In genomic region chr6:88935735-88936276, GRCm38 (mm10) we compare ENCODE assay signal across 9 mouse cellular contexts. TPM values are rescaled to one million over a fixed set of nuclear protein-coding genes. Genes with fewer than 3 reads are reported as not detected.
DNase-seq lines count a peak whose midpoint lies in the region; ATAC-seq and TF ChIP-seq lines count a peak whose summit lies in the region.
"Had no signal": no experiment of that assay in that cellular context is flagged by ENCODE, and none has a peak within 500 bp of the region (broad histone marks: within the 10 kb centered on the region; RNA-seq: fewer than 3 reads in every experiment).

No protein-coding gene starts in this region.

- no peak overlapping the region for H3K9ac ChIP-seq in neural tube, embryonic 11.5 days (ENCODE audit: low read length)
- H3K9ac ChIP-seq in neural tube, embryonic 15.5 days (replicated peaks), result no peak overlapping the region
- H3K9ac ChIP-seq in hindbrain, embryonic 13.5 days, result peak overlapping the region; percentile 5; the same call in 1 of the 2 replicates
- H3K9ac ChIP-seq: midbrain, embryonic 12.5 days had no signal

- H3K4me2 ChIP-seq in neural tube, embryonic 11.5 days (ENCODE audit: low read depth), result no peak overlapping the region
- no peak overlapping the region for H3K4me2 ChIP-seq in neural tube, embryonic 15.5 days
- H3K4me2 ChIP-seq in hindbrain, embryonic 13.5 days, result no peak overlapping the region
- H3K4me2 ChIP-seq: midbrain, embryonic 12.5 days had no signal

- no peak overlapping the region for H3K4me3 ChIP-seq in neural tube, embryonic 11.5 days (ENCODE audit: low read depth, low read length)
- no peak overlapping the region for H3K4me3 ChIP-seq in neural tube, embryonic 15.5 days (replicated peaks)
- no peak overlapping the region for H3K4me3 ChIP-seq in bone marrow, adult 2 months (replicated peaks; ENCODE audit: control insufficient read depth, low read depth, low read length)
- H3K4me3 ChIP-seq in hindbrain, embryonic 13.5 days, result no peak overlapping the region
- H3K4me3 ChIP-seq: midbrain, embryonic 12.5 days had no signal

- H3K4me1 ChIP-seq in neural tube, embryonic 11.5 days (ENCODE audit: control insufficient read depth, insufficient read depth, low read length), result peaks cover 36% of the 10 kb centered on the region
- H3K4me1 ChIP-seq in neural tube, embryonic 15.5 days, result peaks cover 72% of the 10 kb centered on the region
- H3K4me1 ChIP-seq in bone marrow, adult 2 months (ENCODE audit: control insufficient read depth, insufficient read depth, low read length), result no peaks in the 10 kb centered on the region
- peaks cover 83% of the 10 kb centered on the region for H3K4me1 ChIP-seq in hindbrain, embryonic 13.5 days (replicated peaks)

- peak; percentile 62 for DNase-seq in gastrocnemius, postnatal 10 days
- no peak for DNase-seq in gastrocnemius, postnatal 4 days (ENCODE audit: low spot score in 2 of 2)
- DNase-seq in neural tube, embryonic 11.5 days (ENCODE audit: low spot score), result peak; percentile 68
- peak; percentile 44 for DNase-seq in retina, postnatal 7 days (ENCODE audit: low read depth, low spot score)
- DNase-seq in ovary, adult 18-20 months (ENCODE audit: low spot score), result no peak

- TF ChIP-seq POLR2A in bone marrow, adult 2 months (IDR thresholded peaks at IDR 0.05; ENCODE audit: borderline replicate concordance, control insufficient read depth, low read depth, low read length), result no peak

- H3K36me3 ChIP-seq in neural tube, embryonic 11.5 days (ENCODE audit: control insufficient read depth, insufficient read depth, low read length), result no peaks in the 10 kb centered on the region
- no peaks in the 10 kb centered on the region for H3K36me3 ChIP-seq in neural tube, embryonic 15.5 days
- H3K36me3 ChIP-seq in hindbrain, embryonic 13.5 days, result no peaks in the 10 kb centered on the region
- H3K36me3 ChIP-seq: midbrain, embryonic 12.5 days had no signal

- WGBS in neural tube, embryonic 11.5 days, result 17% methylated on average over 4 of the region's 4 CpGs
- WGBS in neural tube, embryonic 15.5 days, result 15% methylated on average over 4 of the region's 4 CpGs
- 22% methylated on average over 4 of the region's 4 CpGs for WGBS in bone marrow, adult 2 months
- 12% methylated on average over 4 of the region's 4 CpGs for WGBS in hindbrain, embryonic 13.5 days

- no peaks in the 10 kb centered on the region for H3K27me3 ChIP-seq in neural tube, embryonic 11.5 days (ENCODE audit: control insufficient read depth, insufficient read depth, low read length)
- H3K27me3 ChIP-seq in neural tube, embryonic 15.5 days (replicated peaks), result 0 out of 2 replicates have a peak, but pooled peaks cover 3% of the 10 kb centered on the region
- H3K27me3 ChIP-seq in hindbrain, embryonic 13.5 days, result 0 out of 2 replicates have a peak, but pooled peaks cover 8% of the 10 kb centered on the region

- no peak for ATAC-seq in neural tube, embryonic 11.5 days (ENCODE audit: insufficient read depth, low FRiP score, low TSS enrichment)
- no peak for ATAC-seq in neural tube, embryonic 15.5 days (ENCODE audit: low FRiP score)
- no peak for ATAC-seq in hindbrain, embryonic 13.5 days (ENCODE audit: low FRiP score)

- 0 out of 2 replicates have a peak, but pooled peaks have one; percentile 14 for TF ChIP-seq CTCF in bone marrow, adult 2 months (IDR thresholded peaks at IDR 0.05; ENCODE audit: control insufficient read depth, insufficient read depth, low read length)

- H3K27ac ChIP-seq in neural tube, embryonic 11.5 days (ENCODE audit: low read depth, low read length), result no peak overlapping the region
- H3K27ac ChIP-seq in neural tube, embryonic 15.5 days (replicated peaks), result no peak overlapping the region
- no peak overlapping the region for H3K27ac ChIP-seq in bone marrow, adult 2 months (ENCODE audit: control insufficient read depth, insufficient read depth, low read depth, low read length, poor library complexity)
- no peak overlapping the region for H3K27ac ChIP-seq in hindbrain, embryonic 13.5 days
- H3K27ac ChIP-seq: midbrain, embryonic 12.5 days had no signal

- no peaks in the 10 kb centered on the region for H3K9me3 ChIP-seq in neural tube, embryonic 11.5 days (ENCODE audit: control insufficient read depth, low read length)
- H3K9me3 ChIP-seq in neural tube, embryonic 15.5 days (replicated peaks), result no peaks in the 10 kb centered on the region
- H3K9me3 ChIP-seq in hindbrain, embryonic 13.5 days, result no peaks in the 10 kb centered on the region
- H3K9me3 ChIP-seq: midbrain, embryonic 12.5 days had no signal

RNA-seq across cellular contexts. Expression of gene Tpra1, which starts 33.8 kb away (rescaled TPM):
- 10 to 100 TPM; 21.4 to 34.4 TPM for total RNA-seq in gastrocnemius, postnatal 10 days (2021)
- 10 to 100 TPM; 23.4 to 27.2 TPM for total RNA-seq in gastrocnemius, postnatal 4 days (2021)
- polyA plus RNA-seq in neural tube, embryonic 11.5 days (2014; fragmentation: Nextera tagmentation; extraction: Ambion mirVana), result 44.8 and 48.8 TPM in 2 replicates
- polyA plus RNA-seq in neural tube, embryonic 15.5 days (2015; fragmentation: Nextera tagmentation; extraction: Ambion mirVana), result 88.1 and 91.7 TPM in 2 replicates
- 45.8 and 74.0 TPM in 2 replicates for polyA plus RNA-seq in bone marrow, adult 2 months (2011; ENCODE audit: insufficient read depth, insufficient read length, low replicate concordance, missing spikeins)
- 73.6 and 78.8 TPM in 2 replicates for polyA plus RNA-seq in hindbrain, embryonic 13.5 days (2015; fragmentation: Nextera tagmentation; extraction: Ambion mirVana)

RNA-seq across cellular contexts. Expression of gene Mcm2, which starts 37.2 kb away (rescaled TPM):
- total RNA-seq in gastrocnemius, postnatal 10 days (2021), result 10 to 100 TPM; 15.5 to 23.7 TPM
- 10 to 100 TPM; 37.2 to 44.3 TPM for total RNA-seq in gastrocnemius, postnatal 4 days (2021)
- polyA plus RNA-seq in neural tube, embryonic 11.5 days (2014; fragmentation: Nextera tagmentation; extraction: Ambion mirVana), result 194 and 219 TPM in 2 replicates
- polyA plus RNA-seq in neural tube, embryonic 15.5 days (2015; fragmentation: Nextera tagmentation; extraction: Ambion mirVana), result 20.5 and 52.5 TPM in 2 replicates
- polyA plus RNA-seq in bone marrow, adult 2 months (2011; ENCODE audit: insufficient read depth, insufficient read length, low replicate concordance, missing spikeins), result 78.2 and 120 TPM in 2 replicates
- polyA plus RNA-seq in hindbrain, embryonic 13.5 days (2015; fragmentation: Nextera tagmentation; extraction: Ambion mirVana), result 43.0 and 43.7 TPM in 2 replicates

Comparison
In these comparisons a context has a peak if more than half of its experiments do, and no peak if none do; other contexts are left out.
1. DNase-seq: peak in gastrocnemius, postnatal 10 days (single experiment), neural tube, embryonic 11.5 days (single experiment) and retina, postnatal 7 days (single experiment); none in gastrocnemius, postnatal 4 days (0 of 2) and ovary, adult 18-20 months (single experiment).